In the genomic region with DNA sequence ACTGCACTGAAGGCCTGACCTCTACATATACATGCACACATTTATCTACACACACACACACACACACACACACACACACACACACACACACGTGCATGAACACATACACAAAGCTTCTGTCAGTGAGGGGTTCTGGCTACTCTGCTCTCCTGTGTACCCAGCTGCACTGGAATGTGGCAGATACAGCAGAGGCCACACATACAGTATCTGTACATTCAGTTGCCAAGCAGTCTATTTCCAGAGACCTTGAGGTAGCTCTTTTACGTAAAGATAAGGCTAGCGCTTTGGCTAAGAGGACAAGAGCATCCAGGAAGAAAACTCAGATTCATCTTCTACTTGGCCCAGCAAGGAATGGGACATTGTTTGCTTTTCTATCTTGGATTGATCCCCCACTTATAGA, we compare ENCODE assay signal across 10 mouse cellular contexts.
"Had no signal": no experiment of that assay in that cellular context is flagged by ENCODE, and none has a peak within 500 bp of the region (broad histone marks: within the 10 kb centered on the region; RNA-seq: fewer than 3 reads in every experiment).

No protein-coding gene starts in this region.

- H3K4me1 ChIP-seq: lung, embryonic 15.5 days had no signal

- H3K9me3 ChIP-seq: limb, embryonic 12.5 days; lung, embryonic 15.5 days; midbrain, embryonic 13.5 days had no signal

- ATAC-seq: intestine, postnatal 0 days; midbrain, embryonic 13.5 days had no signal

- H3K9ac ChIP-seq: limb, embryonic 12.5 days; lung, embryonic 15.5 days; midbrain, embryonic 13.5 days had no signal

- H3K4me2 ChIP-seq: limb, embryonic 12.5 days; lung, embryonic 15.5 days; midbrain, embryonic 13.5 days had no signal

- DNase-seq: kidney, adult 8-10 months; kidney, postnatal 36 days; lung, postnatal 14 days had no signal

- H3K27me3 ChIP-seq: limb, embryonic 12.5 days; lung, embryonic 15.5 days had no signal

- H3K36me3 ChIP-seq: limb, embryonic 12.5 days; lung, embryonic 15.5 days; midbrain, embryonic 13.5 days had no signal

- H3K4me3 ChIP-seq: limb, embryonic 12.5 days; lung, embryonic 15.5 days; midbrain, embryonic 13.5 days had no signal

- H3K27ac ChIP-seq: kidney, postnatal 0 days; limb, embryonic 12.5 days; lung, embryonic 15.5 days; macrophage; midbrain, embryonic 13.5 days; stomach, postnatal 0 days had no signal
